Mouse (Mus musculus): ENCODE data around the gene Clns1a. TPM values are rescaled to one million over a fixed set of nuclear protein-coding genes. Genes with fewer than 3 reads are reported as not detected.

Clns1a gene
- total and polyA plus RNA-seq, 3 experiments, result 140 to 305 (median 240) TPM

DNA sequence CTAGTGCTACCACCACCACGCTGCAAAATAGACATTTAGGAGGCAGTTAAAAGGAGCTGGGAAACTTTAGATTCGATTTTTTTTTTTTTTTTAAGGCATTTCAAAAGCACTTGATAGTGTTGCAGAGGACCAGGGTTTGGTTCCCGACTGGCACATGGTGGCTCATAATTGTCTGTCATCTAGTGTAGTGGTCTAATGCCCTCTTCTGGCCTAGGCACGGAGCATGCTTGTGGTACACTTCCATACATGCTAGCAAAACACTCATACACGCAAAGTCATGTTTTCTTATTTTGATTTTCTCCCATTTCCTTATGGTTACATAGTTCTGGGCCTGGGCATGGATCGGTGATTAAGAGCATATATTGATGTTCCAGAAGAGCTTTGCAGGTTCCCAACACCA lies 40.3 kb upstream of the Clns1a start:
- Histone ChIP-seq H3K4me3 (replicated peaks in 1 of 3; ENCODE audit: low read depth in 2 of 3, low read length in 2 of 3, poor library complexity in 1 of 3) (no peak overlapping the region), H3K9ac (ENCODE audit: insufficient read depth, low read depth) (no peak overlapping the region), H3K27ac (ENCODE audit: insufficient read depth, low read depth) (no peak overlapping the region), H3K36me3 (replicated peaks in 1 of 2; ENCODE audit: control insufficient read depth in 1 of 2, insufficient read depth in 1 of 2, low read length in 1 of 2) (peaks cover 12 to 56% of the 10 kb centered on the region in 2 experiments), H3K4me2 (ENCODE audit: insufficient read depth, low read depth, poor library complexity, severe bottlenecking) (no peak overlapping the region), H3K27me3 (replicated peaks) (no peaks in the 10 kb centered on the region), H3K4me1 (ENCODE audit: control insufficient read depth in 1 of 2, insufficient read depth in 2 of 2) (no peaks in the 10 kb centered on the region), H3K9me3 (replicated peaks; ENCODE audit: low read length) (no peaks in the 10 kb centered on the region), H3K79me2 (replicated peaks; ENCODE audit: control insufficient read depth, extremely low read depth, insufficient read depth, poor library complexity, severe bottlenecking) (no peaks in the 10 kb centered on the region)
- in situ Hi-C loops (cut with MboI; ENCODE audit: low pct_ligation_motif_present, low pct_unique_long_range_greater_than_20kb, low sequenced_read_pairs) (no loop called here), dilution Hi-C loops (cut with MboI; ENCODE audit: extremely low pct_ligation_motif_present, extremely low pct_unique_long_range_greater_than_20kb, low sequenced_read_pairs) (no loop called here)
- TF ChIP-seq RCOR1 (conservative IDR thresholded peaks at IDR 0.05; ENCODE audit: low read depth, low read length) (no peak), KAT2A (IDR thresholded peaks at IDR 0.05; ENCODE audit: insufficient replicate concordance, low read length) (no peak), MEF2A (IDR thresholded peaks at IDR 0.05; ENCODE audit: borderline replicate concordance, low read depth, low read length) (no peak), NELFE (IDR thresholded peaks at IDR 0.05; ENCODE audit: low read depth, low read length) (no peak), CHD1 (IDR thresholded peaks at IDR 0.05; ENCODE audit: low read depth, low read length) (no peak), RAD21 (IDR thresholded peaks at IDR 0.05; ENCODE audit: low read depth, low read length) (peak; percentile 8), USF2 (conservative IDR thresholded peaks at IDR 0.05; ENCODE audit: low read depth, low read length) (no peak), USF1 (IDR thresholded peaks at IDR 0.05; ENCODE audit: low read depth, low read length) (no peak), MXI1 (IDR thresholded peaks at IDR 0.05; ENCODE audit: low read depth, low read length) (no peak), POLR2A (IDR thresholded peaks at IDR 0.05; ENCODE audit: low read depth, low read length) (no peak), UBTF (IDR thresholded peaks at IDR 0.05; ENCODE audit: low read depth, low read length) (no peak), PAX5 (IDR thresholded peaks at IDR 0.05; ENCODE audit: low read length) (no peak), IRF4 (IDR thresholded peaks at IDR 0.05; ENCODE audit: low read depth, low read length) (no peak), MAFK (IDR thresholded peaks at IDR 0.05; ENCODE audit: insufficient replicate concordance, low read length) (no peak), SIN3A (IDR thresholded peaks at IDR 0.05; ENCODE audit: low read length) (no peak), CTCF (conservative IDR thresholded peaks at IDR 0.05 in 1 of 2, IDR thresholded peaks at IDR 0.05 in 1 of 2; ENCODE audit: low read depth in 2 of 2, low read length in 2 of 2) (0 out of 4 replicates have a peak, but pooled peaks of 1 of the 2 experiments have one; percentile 22), JUND (conservative IDR thresholded peaks at IDR 0.05; ENCODE audit: low read depth, low read length) (no peak), HCFC1 (IDR thresholded peaks at IDR 0.05; ENCODE audit: low read depth, low read length) (no peak), EP300 (IDR thresholded peaks at IDR 0.05; ENCODE audit: low read length) (no peak), ZNF384 (IDR thresholded peaks at IDR 0.05; ENCODE audit: low read depth, low read length) (no peak), POLR2AphosphoS2 (IDR thresholded peaks at IDR 0.05; ENCODE audit: low read depth, low read length) (no peak), SMC3 (IDR thresholded peaks at IDR 0.05; ENCODE audit: low read depth, low read length) (peak; percentile 10; the same call in 1 of the 2 replicates), CHD2 (IDR thresholded peaks at IDR 0.05; ENCODE audit: low read length) (no peak), GABPA (IDR thresholded peaks at IDR 0.05; ENCODE audit: insufficient replicate concordance, low read depth, low read length) (no peak), MAX (IDR thresholded peaks at IDR 0.05; ENCODE audit: low read length) (no peak), ZMIZ1 (IDR thresholded peaks at IDR 0.05; ENCODE audit: low read depth, low read length) (no peak)
- no peak for DNase-seq (ENCODE audit: extremely low read depth)

Measured in CH12.LX (cell line).